Mouse (Mus musculus) embryo, embryonic 11 days (tissue): ENCODE measurements at regions not wholly inside any gene's neighbourhood (a gene's known extent, or its start where the extent isn't known, plus 50 kb on each side); places are given as distances from the start of the nearest gene placed in this dataset.

Experiments
- DNase-seq: peaks from one replicate; pipeline ENCODE4 v3.0.0-alpha.2; 2015

DNA sequence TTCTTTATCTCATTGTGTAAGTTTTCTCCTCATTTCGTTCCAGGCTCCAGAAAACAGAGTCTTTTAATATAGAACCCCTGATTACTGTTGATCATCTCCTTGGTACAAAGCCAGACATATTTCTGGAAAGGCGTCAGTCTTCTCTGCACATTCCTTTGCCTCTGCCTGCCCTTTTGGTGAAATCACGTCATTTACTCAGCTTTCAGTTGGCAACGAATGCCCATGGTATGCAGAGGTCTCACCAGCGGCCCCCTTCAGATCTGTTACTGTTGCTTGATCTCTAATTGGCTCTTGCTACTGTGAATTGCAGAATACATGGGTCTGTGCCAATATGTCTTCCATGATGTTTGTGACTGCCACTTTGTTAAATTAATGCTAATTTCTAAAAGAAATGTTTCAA, 412.0 kb upstream of the Pitx2 start:
- no peak for DNase-seq

DNA sequence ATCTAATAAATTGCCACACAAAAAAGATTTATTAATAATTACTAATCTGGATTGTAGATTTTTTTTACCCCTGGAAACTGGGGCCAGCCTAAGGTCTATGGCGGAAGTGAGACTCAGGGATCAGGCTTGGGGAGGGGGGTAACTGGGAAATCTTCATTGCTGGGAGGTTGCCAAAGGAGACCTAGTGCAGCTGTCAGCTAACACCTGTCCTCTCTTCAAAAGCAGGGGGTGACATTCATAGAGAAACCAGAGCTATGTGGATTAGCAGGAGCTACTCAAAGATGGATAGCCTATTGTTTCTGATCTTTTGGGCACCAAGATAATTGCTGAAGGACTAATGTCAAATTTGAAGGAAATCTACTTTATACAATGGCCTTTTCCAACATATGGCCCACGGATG, 403.7 kb upstream of the Pitx2 start:
- no peak for DNase-seq

DNA sequence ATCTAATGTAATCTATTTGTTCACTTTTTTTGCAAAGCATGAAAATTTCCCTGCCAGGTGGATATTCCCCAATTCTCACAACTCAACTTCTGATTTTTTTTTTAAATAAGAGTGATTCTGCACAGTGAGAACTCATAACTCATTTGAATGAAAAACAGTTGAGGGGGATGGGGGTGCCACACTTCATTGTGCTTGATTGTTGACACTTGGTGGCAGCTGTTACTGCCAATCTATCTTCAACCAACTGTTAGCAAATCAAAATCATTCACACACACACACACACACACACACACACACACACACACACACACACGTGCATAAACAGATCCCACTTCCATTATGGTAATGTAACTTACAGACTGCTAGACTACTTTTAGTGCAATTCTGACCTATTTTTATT, 401.8 kb upstream of the Pitx2 start:
- DNase-seq, result no peak

DNA sequence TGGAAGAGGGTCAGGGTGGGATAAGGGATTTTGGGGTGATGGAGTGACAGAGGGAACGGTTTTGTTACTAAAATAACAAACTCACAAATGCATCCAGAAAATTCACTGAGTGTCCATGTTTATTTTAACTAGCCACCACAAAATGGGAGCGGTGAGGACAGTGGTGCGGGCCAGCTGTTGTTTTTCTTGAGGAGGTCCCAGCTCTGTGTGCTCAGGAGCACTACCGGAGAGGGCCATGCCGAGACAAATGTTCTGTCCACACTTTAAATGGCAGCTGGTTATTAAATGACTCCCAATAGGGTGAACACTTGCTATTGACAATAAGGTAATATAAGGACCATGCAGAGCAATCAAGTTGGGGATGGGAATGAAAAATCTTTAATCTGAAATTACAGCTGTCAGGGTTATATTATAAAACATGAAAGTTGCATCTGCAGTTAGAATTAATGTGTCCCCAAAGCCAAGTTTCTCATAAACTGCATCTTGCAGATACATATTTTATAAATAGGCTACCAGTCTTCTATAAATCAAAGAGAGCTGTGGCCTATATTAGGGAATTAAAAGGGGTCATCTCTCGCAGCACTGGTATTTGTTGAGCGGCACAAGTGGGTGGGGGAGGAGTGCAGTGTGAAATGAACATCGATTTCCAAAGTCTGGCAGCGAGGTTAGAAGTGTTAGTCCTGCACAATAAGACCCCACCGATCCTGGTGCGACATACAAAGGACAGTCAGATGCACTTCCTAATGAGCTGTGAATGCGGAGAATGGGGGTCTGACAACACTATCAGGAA, 370.1 kb upstream of the Pitx2 start:
- DNase-seq, result peak; percentile 36

DNA sequence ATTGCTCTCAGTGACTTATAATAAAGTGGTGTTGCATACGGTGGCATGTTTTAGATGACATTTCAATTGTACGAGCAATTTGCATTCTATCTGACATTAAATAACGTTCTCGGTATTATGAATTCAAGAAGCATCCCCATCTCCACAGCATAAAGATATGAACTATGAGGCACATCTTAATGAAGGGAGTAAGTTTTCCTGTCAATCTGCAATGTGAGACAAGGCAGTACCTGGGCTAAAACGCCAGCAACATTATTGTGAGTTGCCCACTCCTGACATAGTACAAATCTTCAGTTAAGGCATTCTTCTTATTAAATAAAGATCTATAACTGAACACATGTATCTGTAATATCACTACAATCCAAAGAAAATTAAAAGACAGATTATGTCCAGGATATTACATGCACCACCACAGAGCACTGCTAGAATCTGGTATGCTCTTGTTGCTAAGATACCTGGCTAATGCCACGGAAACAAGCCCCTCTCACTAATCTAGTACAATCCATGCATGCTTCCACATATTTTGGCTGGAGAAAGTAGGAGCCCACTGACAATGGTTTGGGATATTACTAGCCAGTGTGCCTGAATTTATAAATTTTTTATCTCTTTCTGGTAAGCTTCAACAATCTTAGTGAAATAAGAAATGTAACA, 349.2 kb upstream of the Pitx2 start:
- DNase-seq, result no peak

DNA sequence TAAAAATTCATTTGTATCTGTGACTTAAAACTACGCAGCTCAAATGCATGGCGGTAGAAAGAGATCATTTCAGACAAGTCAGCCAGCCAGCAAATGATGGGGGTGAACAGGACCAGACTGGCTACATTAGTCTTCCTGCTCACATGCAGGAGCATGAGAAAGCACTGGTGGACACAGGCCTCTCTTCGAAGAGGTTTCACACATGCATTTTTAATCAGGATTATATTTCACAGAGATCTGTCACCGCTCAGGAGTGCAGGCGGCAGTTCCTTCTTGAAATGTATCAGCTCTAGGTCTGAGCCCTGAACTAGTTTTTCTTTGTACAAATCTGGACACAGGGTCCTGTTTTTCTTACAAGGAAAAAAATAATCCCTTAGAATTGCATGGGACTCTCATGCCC, 343.2 kb upstream of the Pitx2 start:
- peak; percentile 42 for DNase-seq

DNA sequence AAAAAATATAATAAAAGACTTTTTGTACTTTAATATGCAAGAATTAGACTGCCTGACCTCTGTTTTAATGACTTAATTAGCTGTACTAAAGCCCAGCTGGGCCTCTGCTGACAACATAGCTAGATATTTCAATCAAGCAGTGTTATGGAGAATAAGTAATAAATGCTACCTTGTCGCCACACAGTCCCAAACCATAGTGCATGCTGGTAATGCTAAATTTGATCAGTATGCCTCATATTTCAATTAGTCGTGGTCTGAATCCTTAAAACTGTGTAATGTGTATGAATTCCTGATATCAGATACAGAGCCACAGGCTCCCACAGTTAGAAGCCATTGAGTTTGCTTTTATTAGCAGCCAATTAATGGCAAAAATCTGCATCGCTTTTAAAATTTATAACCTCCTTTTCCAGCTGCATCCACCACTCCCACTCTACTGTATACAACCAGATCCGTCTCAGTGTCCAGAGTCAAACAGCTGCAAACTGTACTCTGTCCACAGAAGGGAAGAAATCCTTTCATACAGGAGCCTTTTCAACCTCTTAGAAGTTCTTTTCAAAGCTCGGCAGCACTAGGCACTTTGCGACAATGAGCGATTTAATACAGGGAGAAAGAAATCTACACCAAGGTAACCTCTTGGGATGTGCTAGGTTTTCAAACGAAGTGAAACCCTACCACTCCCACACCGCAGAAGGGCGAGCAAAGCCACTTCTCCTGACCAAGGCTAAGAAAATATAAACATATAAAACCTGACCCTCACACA, 317.8 kb upstream of the Pitx2 start:
- peak; percentile 25 for DNase-seq

DNA sequence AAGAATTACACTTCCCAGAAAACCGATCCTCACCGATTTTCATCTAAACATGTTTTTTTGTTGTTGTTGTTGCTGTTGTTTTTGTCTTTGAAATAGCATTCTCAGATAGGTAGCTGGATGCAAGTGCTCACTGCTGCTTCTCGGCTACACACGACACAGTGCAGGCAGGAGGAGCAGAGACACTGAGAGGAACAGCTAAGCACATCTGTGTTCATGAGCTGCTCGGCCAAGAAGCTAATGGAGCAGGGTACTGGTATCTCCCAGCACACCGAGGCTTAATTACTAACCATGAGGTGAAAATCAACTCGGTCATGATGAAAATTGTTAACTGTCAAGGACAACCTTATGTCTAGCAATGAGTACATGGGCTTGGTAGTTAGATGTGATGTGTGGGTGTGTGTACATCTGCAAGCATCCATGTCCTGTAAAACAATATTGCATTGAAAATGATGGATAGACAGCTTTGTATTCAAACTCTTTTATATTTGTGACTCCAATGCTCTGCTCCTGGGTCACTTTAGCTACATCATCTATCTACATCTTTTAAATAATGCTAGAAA, 316.0 kb upstream of the Pitx2 start:
- no peak for DNase-seq

DNA sequence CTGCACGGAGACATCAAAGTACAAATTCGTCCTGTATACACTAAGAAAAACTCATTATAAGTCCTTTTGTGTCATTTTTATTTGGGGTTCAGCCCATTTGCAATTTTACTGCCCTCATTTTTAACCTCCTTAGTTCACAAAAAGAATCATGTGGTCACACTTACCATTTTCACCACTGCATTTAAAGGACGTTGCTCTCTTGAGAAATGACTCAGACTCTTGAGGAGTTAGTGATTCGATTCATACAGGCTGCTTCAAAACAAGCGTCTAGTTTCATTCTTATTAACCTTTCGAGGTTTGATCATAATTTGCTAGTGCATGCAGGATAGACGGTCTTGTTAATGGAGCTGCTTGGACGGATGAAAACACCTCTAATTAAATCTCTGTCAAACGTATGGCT, 313.0 kb upstream of the Pitx2 start:
- DNase-seq, result no peak

DNA sequence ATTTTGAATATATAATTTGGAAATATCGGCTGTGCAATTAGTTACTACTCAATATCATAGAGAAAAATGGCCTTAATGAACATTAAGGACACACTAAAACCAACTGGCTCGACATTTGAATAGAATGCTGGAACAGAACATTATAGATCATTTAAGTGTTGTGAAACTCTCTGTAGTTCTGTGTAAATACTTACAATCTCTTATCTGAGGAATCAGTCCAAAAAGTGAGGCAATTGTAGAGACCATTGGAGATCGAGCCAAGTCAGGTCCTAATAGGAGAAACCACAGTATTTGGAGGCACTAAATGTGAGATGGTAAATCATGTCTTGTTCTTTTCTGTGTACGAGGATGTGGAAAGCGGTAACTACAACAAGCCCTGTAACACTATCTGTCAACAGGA, 308.6 kb upstream of the Pitx2 start:
- no peak for DNase-seq

DNA sequence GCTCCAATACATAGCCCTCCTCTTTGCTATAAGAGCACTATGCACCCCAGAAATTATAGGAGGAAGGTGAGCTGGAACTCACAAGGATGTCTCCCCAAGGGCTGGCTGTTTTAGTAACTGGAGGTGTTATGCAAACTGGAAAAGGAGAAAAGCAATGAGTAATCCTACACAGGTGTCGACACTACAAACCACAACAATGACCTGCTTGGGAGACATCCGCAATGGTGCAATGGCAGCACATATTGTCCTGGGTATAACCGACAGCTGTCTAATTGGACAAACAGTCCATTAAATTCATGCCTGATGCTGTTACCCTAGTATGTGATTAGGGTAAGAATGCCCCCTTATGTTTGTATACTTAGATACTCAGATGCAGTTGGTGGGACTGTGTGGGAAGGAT, 303.1 kb upstream of the Pitx2 start:
- DNase-seq, result no peak

DNA sequence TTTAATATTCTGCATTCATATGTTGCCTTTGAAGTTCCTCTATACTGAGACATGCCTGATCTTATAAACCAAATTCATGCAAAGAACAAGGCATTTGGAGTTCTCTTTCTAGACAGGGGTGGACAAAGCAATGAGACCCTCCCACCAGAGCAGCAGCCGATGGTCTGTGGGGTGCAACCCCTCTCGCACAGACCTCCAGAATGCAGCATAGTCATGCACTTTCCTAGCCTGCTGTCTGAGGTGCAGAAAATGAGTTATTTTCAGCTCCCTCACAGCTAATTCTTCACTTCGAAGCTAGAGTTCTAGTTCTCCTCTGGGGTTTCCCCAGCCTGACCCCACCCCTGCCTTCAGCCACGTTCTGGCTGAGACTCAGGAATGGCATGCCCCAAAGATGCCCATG, 288.6 kb upstream of the Pitx2 start:
- peak; percentile 13 for DNase-seq

DNA sequence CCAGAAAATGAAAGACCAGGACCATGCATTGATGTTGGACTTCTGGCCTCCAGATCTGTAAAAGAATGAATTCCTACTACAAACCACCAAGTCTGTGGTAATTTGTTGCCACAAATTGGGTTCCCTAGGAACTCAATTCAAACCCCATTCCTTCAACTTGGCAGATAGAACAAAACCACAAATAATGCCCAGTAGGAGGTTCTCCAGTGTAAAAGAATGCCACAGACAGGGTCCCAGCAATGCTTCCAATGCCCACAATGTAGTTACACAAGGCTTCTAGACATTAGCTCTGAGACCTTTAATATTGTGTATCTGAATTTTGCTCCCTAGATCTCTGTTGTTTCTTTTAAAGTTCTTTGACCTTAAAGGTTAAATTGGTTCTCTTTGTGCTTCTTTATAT, 278.2 kb upstream of the Pitx2 start:
- DNase-seq, result no peak

DNA sequence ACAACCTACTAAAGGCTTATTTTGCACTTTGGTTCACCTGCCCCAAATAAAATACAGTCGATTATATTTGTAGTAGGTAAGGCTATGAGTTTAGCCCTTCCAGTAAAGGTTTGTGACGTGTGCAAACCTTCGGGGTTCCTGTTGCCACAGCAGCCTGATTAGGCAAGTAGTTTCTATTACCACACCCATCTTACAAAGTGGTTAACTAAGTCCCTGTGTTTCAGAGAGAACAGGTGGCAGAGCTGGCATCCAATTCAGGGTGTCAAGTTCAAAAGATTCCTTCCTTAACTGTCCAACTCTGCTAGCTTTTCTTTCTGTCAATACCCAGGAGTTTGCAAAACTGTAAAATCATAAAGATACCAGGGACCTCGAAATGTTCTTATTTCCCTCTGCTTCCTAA, 277.5 kb upstream of the Pitx2 start:
- DNase-seq, result no peak

DNA sequence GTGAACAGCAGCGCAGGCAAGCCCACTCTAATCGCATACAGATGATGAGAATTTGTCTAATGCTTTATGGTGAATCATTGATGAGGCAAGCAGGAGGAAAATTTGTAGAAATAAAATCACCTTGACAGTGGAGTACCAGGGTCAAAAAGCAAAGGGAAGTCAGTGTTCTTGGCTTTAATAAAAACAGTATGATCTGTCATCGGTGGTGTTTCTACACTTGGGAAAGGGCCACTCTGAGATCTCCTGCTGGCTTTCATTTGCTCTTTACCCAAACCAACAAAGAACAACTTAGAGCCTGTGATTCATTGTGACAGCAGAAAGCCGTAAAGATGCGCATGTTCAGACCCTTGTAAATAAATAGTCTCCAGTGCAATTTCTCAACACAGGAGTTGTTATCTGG, 261.1 kb upstream of the Pitx2 start:
- DNase-seq, result peak; percentile 35

DNA sequence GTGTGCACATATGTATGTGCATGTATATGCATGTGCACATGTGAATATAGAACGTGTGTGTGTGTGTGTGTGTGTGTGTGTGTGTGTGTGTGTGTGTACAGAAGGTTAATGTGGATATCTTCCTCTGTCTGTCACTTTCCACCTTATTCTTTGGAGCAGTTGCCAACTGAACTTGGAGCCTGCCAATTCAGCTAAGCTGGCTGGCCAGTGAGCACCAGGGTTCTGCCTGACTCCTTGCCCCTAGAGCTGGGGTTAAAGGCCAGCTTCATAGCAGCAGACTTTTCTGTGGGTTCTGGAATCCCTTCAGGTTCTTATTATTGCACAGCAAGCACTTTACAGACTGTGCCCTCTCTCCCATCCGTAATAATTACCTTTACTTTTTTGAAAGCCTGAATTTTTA, 258.5 kb upstream of the Pitx2 start:
- no peak for DNase-seq

DNA sequence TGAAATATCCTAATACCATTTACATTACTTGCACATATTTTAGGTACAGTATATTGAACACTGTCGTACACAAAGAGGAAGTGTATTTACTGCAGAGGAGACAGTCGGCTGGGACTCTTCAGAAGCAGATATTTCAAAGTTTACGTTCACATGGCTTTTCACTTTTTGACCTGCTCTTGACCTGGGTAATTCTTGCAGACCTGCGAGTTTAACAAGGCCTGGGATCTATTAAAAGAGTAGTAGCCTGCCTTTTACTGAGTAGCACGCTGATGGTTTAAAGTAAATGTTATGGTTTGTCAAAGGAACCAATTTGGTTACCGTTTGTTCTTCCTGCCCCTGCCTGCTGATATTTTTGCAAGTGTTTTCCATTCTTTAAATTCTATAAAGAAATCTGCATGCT, 255.0 kb upstream of the Pitx2 start:
- peak; percentile 49 for DNase-seq

DNA sequence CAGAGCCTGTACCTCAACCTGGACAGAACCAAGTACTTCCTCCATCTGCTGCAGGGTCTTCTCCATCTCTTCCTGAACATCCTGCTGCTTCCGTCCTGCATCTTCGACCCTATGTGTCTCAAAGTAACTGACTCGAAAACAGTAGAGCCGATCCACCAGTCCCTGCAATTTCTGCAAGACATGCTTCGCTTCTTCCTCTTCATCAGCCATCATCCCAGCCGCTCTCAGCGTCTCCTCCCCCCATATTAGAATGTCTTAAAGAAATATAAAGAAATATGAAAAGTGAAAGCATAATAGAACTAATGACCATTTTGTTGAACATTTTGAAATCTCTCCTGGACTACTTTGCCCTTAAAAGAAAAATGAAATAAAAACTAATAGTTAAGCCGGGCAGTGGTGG, 244.8 kb upstream of the Pitx2 start:
- no peak for DNase-seq

DNA sequence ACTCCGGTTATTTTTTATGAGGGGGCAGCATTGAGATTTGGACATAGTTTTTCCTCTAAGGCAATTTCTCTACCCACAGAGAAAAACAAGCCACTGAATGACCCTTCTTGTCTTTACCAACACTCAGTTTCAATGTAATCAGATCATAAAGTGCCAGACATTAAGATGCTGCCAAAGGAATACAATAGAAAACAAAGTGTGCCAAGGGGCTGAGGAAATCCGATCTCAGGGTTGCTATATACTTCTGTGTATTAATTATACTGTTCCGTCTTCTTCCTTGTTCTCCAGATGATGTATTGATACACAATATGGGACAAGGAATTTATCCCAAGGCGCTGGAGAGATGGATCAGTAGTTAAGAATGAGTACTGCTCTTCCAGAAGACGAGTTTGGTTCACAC, 222.9 kb upstream of the Pitx2 start:
- DNase-seq, result no peak

DNA sequence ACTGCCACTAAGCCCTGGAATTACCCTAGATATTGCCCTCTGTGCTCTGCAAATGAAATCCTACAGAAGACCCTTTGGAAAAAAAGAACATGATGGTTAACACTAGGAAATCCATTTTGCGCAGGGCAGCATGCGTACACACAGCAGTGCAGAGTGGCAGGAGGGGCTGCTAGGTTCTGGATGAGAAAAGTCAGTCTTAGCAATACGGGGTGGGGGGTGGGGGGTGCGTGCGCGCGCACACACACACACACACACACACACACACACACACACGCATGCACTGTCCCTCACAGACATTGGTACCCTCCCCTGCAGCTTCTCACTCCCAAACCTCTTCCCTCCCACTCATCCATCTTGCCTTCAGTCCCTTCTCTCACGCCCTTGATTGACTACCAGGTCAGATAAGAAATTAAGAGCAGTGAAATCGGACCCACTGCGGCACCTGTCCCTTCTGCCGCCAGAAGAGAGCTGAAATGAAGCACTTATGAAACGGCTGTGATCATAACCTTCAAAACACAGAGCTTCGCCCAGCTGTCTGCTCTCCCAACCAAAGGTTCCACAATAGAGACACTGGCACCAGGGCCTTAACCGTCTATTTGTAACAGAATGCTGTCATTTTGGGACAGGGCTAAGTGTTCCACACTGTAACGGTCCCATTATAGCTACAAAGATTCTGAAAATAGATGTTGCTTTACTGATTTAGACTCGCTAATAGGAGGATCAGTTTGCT, 209.3 kb upstream of the Pitx2 start:
- DNase-seq, result no peak

DNA sequence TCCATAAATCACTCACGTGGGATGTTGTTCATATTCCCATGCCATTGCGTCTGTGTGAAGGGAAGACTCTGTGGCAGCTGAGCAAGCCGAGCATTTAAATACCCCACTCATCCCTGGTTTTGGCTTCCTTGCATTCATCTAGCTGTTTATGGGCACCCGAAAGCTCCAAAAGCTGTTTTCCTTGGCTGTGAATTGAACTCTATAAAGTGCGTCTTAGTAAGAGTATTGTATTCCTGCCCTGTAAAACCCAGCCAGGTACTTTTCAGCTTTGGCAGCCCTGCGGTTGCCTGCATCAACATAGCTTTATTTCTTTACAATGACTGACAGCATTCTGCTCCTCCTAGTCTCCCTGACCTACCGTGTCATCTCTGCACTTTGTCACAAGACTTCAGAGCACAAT, 196.8 kb upstream of the Pitx2 start:
- no peak for DNase-seq

DNA sequence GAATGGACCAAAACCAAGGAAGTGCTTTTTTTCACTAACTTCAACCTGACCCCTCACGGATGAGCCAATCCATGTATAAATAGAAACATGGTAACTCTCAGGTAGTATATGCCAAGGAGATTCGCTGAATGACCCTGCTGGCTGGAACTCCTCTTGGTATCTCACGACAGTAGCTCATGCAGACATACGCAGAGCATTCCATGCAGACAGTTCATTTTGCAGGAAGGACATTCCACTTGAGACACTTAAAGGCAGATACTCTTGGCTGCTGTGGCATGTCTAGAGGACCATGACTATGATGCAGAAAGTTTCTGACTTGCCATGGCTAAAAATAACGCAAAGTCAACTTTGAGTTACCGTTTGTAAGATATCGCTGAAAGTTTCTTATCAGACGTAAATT, 195.6 kb upstream of the Pitx2 start:
- DNase-seq, result no peak

DNA sequence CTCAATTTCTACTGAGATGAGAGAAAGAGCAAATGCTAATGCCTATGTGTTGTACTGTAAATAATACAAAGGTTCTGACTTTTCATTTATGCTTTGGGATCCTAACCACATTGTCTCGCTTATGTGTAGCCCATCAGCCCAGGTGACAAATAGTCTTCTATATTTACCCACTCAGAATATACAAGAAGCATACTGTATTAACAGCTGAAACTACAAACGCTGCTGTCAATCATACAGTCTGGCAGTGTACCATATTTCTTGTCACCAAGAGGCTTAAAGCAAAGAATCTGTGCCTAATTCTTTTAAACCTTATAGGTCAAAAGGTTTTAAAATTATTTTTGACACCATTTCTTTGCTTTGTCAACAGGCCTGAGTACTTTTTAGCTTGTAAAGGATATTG, 160.8 kb upstream of the Pitx2 start:
- DNase-seq, result no peak
